Mouse (Mus musculus) myocyte (in vitro differentiated cells): Measurements from ENCODE around the gene Zfp39. TPM values are rescaled to one million over a fixed set of nuclear protein-coding genes. Genes with fewer than 3 reads are reported as not detected.

Source experiments
- H3K27me3 ChIP-seq: one replicate; pipeline ENCODE4 v1.6.1; 2011; ENCODE audit not compliant: control insufficient read depth, insufficient read depth, insufficient read length
- H3K36me3 ChIP-seq: one replicate; pipeline ENCODE4 v1.6.1; 2011; ENCODE audit not compliant: control insufficient read depth, insufficient read depth
- H3K4me2 ChIP-seq: one replicate; pipeline ENCODE4 v1.6.1; 2011; ENCODE audit warnings: low read depth, control low read depth
- H3K4me3 ChIP-seq: one replicate; pipeline ENCODE4 v1.5.1; 2011; ENCODE audit warnings: mild to moderate bottlenecking, control low read depth, moderate library complexity
- H3K79me2 ChIP-seq: one replicate; pipeline ENCODE4 v1.6.1; 2011; ENCODE audit not compliant: control insufficient read depth, insufficient read depth
- H3ac ChIP-seq: one replicate; pipeline ENCODE4 v1.6.1; 2011; ENCODE audit not compliant: control insufficient read depth, insufficient read length
- CEBPB ChIP-seq: IDR thresholded peaks from 2 replicates; pipeline ENCODE4 v1.6.1; 2011; ENCODE audit warnings: mild to moderate bottlenecking, moderate library complexity; ENCODE audit not compliant: poor library complexity, insufficient read depth, severe bottlenecking
- E2F4 ChIP-seq: IDR thresholded peaks from one replicate; pipeline ENCODE4 v1.6.1; 2011; ENCODE audit warnings: mild to moderate bottlenecking, control low read depth, moderate library complexity; ENCODE audit not compliant: insufficient read depth
- MAX ChIP-seq: IDR thresholded peaks from one replicate; pipeline ENCODE4 v1.6.1; 2011; ENCODE audit warnings: low read depth, mild to moderate bottlenecking, control low read depth
- MYOD1 ChIP-seq, 3 experiments: IDR thresholded peaks; one replicate each; pipeline ENCODE4 v1.6.1; 2011; ENCODE audit warnings: control low read depth in 2 of 3, low read depth in 2 of 3, mild to moderate bottlenecking in 2 of 3, moderate library complexity in 1 of 3; ENCODE audit not compliant: insufficient read length in 2 of 3, control insufficient read depth in 1 of 3
- MYOG ChIP-seq, 3 experiments: IDR thresholded peaks; one replicate each; pipeline ENCODE4 v1.6.1; 2011; ENCODE audit warnings: control low read depth in 2 of 3, low read depth in 2 of 3, mild to moderate bottlenecking in 2 of 3; ENCODE audit not compliant: insufficient read length in 2 of 3, control insufficient read depth in 1 of 3, insufficient read depth in 1 of 3
- POLR2A ChIP-seq: IDR thresholded peaks from one replicate; pipeline ENCODE4 v1.6.1; 2011; ENCODE audit warnings: low read depth, mild to moderate bottlenecking, control low read depth, moderate library complexity; ENCODE audit not compliant: insufficient read length
- POLR2AphosphoS2 ChIP-seq: IDR thresholded peaks from one replicate; pipeline ENCODE4 v1.6.1; 2011; ENCODE audit warnings: low read depth, control low read depth; ENCODE audit not compliant: insufficient read length
- REST ChIP-seq: IDR thresholded peaks from one replicate; pipeline ENCODE4 v1.6.1; 2011; ENCODE audit warnings: mild to moderate bottlenecking, control low read depth, moderate library complexity; ENCODE audit not compliant: insufficient read depth, insufficient read length
- SRF ChIP-seq: IDR thresholded peaks from one replicate; pipeline ENCODE4 v1.6.1; 2011; ENCODE audit warnings: low read depth; ENCODE audit not compliant: control insufficient read depth, insufficient read length
- TCF12 ChIP-seq: IDR thresholded peaks from one replicate; pipeline ENCODE4 v1.6.1; 2011; ENCODE audit warnings: mild to moderate bottlenecking, control low read depth; ENCODE audit not compliant: poor library complexity, insufficient read depth, severe bottlenecking
- TCF3 ChIP-seq: IDR thresholded peaks from one replicate; pipeline ENCODE4 v1.6.1; 2011; ENCODE audit warnings: low read depth, control low read depth; ENCODE audit not compliant: insufficient read length
- USF1 ChIP-seq: IDR thresholded peaks from one replicate; pipeline ENCODE4 v1.6.1; 2011; ENCODE audit warnings: low read depth, mild to moderate bottlenecking, control low read depth, moderate library complexity
- polyA plus RNA-seq: library from polyadenylated mRNA; unstranded; fragments of >200 nt; fragmentation: generic; extraction: Trizol; gene quantifications from one replicate; pipeline ENCODE4 v1.2.1, GENCODE M21; 2012; ENCODE audit warnings: missing spikeins

Gene Zfp39
- polyA plus RNA-seq, 1 experiment = 0.96 TPM

DNA sequence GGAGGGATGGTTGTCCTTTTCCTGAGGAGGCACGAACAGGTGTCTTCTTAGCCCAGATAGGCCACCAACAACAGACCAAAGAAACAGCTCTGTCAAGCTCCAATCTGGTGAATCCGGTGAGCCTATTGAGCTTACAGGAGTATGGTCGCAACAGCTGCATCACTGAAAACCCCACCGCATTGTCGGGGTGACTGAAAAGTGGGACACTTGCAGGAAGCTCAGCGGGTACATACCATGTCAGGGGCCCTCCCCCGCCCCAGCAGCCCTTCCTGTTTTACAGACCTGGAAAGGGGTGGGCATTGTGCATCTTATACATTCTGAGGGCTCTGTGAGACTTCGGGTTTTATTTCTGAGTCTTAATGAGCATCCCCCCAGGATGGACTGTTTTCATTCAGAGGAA, 20.3 kb downstream of the Zfp39 start:
- no peaks in the 10 kb centered on the region for H3K27me3 ChIP-seq
- no peak overlapping the region for H3ac ChIP-seq
- no peak for TF ChIP-seq SRF
- TF ChIP-seq MYOG (IDR thresholded peaks at IDR 0.05; ENCODE audit: control insufficient read depth in 1 of 3, insufficient read depth in 1 of 3, insufficient read length in 2 of 3, low read depth in 2 of 3) = no peak
- TF ChIP-seq MYOD1 (IDR thresholded peaks at IDR 0.05; ENCODE audit: control insufficient read depth in 1 of 3, insufficient read length in 2 of 3, low read depth in 2 of 3) = no peak
- TF ChIP-seq POLR2A = no peak
- TF ChIP-seq POLR2AphosphoS2 = no peak
- no peak for TF ChIP-seq CEBPB
- TF ChIP-seq MAX = no peak
- TF ChIP-seq REST = no peak
- no peak for TF ChIP-seq E2F4
- no peak for TF ChIP-seq TCF12
- TF ChIP-seq TCF3 = no peak
- TF ChIP-seq USF1 = no peak
- H3K36me3 ChIP-seq = peaks cover 3% of the 10 kb centered on the region
- no peak overlapping the region for H3K4me3 ChIP-seq
- H3K79me2 ChIP-seq = no peaks in the 10 kb centered on the region
- no peak overlapping the region for H3K4me2 ChIP-seq

DNA sequence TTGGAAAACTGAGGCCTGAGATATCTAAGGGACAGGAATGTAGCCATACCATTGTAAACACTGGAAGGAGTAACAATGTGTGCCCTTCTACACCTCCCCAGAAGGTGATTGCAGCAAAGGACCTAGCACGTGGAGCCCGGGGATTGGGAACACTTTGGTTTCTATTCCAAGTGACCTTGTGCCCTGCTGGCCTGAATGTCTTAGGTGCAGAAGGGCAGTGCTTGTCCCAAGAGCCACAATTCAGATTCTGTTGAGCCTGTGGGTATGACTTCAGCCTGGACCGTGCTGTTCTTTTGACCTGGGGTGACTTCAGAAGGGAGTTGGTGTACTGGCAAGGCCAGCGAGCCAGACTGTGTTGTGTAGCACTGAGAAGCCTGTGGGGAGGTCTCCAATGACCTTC, 33.1 kb downstream of the Zfp39 start:
- Histone ChIP-seq H3K36me3 (no peaks in the 10 kb centered on the region), H3K4me3 (no peak overlapping the region), H3ac (no peak overlapping the region), H3K4me2 (no peak overlapping the region), H3K27me3 (no peaks in the 10 kb centered on the region), H3K79me2 (no peaks in the 10 kb centered on the region)
- TF ChIP-seq MYOG (IDR thresholded peaks at IDR 0.05; ENCODE audit: control insufficient read depth in 1 of 3, insufficient read depth in 1 of 3, insufficient read length in 2 of 3, low read depth in 2 of 3) (no peak), USF1 (no peak), MAX (no peak), POLR2A (no peak), E2F4 (no peak), MYOD1 (IDR thresholded peaks at IDR 0.05; ENCODE audit: control insufficient read depth in 1 of 3, insufficient read length in 2 of 3, low read depth in 2 of 3) (no peak), CEBPB (no peak), TCF12 (no peak), POLR2AphosphoS2 (no peak), TCF3 (no peak), REST (no peak), SRF (no peak)

DNA sequence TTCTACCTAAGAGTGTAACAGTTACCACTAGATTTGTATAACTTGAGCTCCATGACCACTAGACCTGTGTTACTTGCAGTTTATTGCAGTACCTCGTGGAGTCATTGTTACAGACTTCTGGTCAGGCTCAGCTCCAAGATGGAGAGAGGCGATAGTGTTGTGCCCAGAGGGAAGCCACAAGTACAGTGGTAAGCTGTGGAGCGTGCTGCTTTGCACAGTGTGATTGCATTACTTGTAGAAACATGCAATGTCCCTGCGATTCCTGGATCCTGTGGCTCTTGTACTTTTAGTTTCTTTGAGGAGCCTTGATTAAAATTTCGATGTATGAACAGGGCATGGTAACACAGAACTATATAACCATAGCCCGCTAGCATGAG, 36.1 kb downstream of the Zfp39 start:
- H3K27me3 ChIP-seq = no peaks in the 10 kb centered on the region
- H3K4me3 ChIP-seq = peak overlapping the region; percentile 53
- H3ac ChIP-seq = peak overlapping the region; percentile 7
- peak overlapping the region; percentile 79 for H3K4me2 ChIP-seq
- H3K79me2 ChIP-seq = no peaks in the 10 kb centered on the region
- TF ChIP-seq MYOD1 (IDR thresholded peaks at IDR 0.05; ENCODE audit: control insufficient read depth in 1 of 3, insufficient read length in 2 of 3, low read depth in 2 of 3) (no peak), USF1 (no peak), POLR2A (no peak), CEBPB (no peak), POLR2AphosphoS2 (no peak), MYOG (IDR thresholded peaks at IDR 0.05; ENCODE audit: control insufficient read depth in 1 of 3, insufficient read depth in 1 of 3, insufficient read length in 2 of 3, low read depth in 2 of 3) (no peak), SRF (no peak), MAX (no peak), REST (no peak), TCF3 (no peak), TCF12 (no peak), E2F4 (no peak)
- no peaks in the 10 kb centered on the region for H3K36me3 ChIP-seq

DNA sequence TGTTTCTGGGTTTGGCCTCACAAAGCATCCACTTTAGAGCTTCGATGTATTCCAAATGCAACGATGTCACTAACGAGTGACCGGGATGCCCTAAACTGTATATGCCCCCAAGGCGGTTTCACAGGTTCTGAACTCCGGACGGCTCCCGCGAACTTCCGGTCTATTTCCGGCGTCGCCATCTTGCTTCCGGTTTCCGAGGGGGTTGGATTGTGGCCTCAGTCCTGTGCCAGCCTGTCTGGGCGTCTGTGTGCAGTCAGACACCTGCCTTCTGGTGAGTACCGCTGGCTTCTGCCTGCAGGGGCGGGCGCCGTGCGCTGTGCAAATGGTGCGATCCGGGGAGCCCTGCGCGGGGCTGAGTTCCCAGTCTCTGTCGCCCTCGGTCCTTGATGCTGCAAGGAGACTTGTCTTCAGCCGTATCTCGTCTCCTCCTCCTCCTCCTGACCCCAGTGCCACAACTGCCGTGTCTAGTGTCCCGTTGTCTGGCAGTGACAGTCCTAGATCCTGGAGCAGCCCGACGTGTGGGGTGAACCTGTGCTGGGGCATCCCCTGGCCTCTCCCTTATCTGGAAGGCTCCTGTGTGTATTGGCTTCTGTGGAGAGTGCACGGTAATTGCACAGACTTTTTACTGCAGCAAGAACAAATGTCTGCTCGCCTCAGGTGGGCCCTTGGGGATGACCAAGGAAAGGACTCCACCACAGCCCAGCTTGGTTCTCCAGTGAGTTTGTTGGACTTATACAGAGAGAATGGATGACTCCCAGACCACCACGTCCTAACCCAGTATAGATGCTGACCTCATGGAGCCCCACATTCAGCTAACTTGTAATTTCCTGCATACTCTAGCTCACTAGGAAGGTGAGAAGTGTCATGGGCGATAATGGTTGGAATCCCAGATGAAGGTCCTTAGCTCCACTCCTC, 36.7 kb downstream of the Zfp39 start, which contains the start of gene 2810021J22Rik:
Gene 2810021J22Rik, plus strand, starts transcription at position 178 of the 915 bp plus-strand sequence.
- Histone ChIP-seq H3K4me2 (peak within 1 kb of the TSS; percentile 79), H3K79me2 (no peaks in the 10 kb centered on the region), H3K4me3 (peak within 1 kb of the TSS; percentile 53), H3K36me3 (no peaks in the 10 kb centered on the region), H3K27me3 (no peaks in the 10 kb centered on the region), H3ac (peak within 1 kb of the TSS; percentile 7)
- TF ChIP-seq REST (no peak), E2F4 (no peak), POLR2A (peak; percentile 82), CEBPB (no peak), MYOG (IDR thresholded peaks at IDR 0.05; ENCODE audit: control insufficient read depth in 1 of 3, insufficient read depth in 1 of 3, insufficient read length in 2 of 3, low read depth in 2 of 3) (peak in 1 of 3 experiments; percentile 53), POLR2AphosphoS2 (peak; percentile 69), TCF3 (no peak), TCF12 (no peak), USF1 (no peak), MAX (no peak), MYOD1 (IDR thresholded peaks at IDR 0.05; ENCODE audit: control insufficient read depth in 1 of 3, insufficient read length in 2 of 3, low read depth in 2 of 3) (peak in 2 of 3 experiments; percentile 21 to 40), SRF (no peak)
